Mouse (Mus musculus): Measurements from ENCODE around the gene Mslnl.

Mslnl gene

DNA sequence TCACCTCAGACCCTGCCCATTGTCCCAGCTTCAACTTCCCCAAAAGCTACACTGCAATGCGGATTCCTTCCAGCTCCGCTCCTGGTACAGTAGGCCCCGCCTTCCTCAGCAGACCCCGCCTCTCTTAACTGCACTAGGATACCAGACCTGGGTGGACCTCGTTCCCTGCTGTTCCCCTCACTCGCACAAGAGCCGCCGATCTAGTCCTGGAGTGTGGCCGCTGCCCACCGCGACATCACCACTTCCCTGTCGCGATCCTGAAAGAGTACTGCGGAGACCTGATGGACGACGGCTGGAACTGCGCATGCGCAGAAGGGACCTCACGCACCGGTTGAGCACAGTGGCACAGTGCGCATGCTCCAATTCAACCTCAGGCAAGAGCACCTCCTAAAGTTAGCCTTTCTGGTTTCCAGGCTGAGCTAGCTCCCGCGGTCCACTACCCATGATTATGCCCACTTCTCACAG, 49.5 kb downstream of the Mslnl start, which contains the start of gene Haghl:
TSS of gene Haghl (minus strand) at position 393 of the 465 bp plus-strand sequence.
- DNase-seq (ENCODE audit: low read depth, low spot score): peak; percentile 85

- DNase-seq (ENCODE audit: low read depth, low spot score): no peak
Observed at GRCm38 (mm10) chr17:25786280-25786679, 50.4 kb downstream of the Mslnl start, which contains the start of gene Ccdc78. TSS of gene Ccdc78 (plus strand) at chr17:25786580.

GRCm38 (mm10) chr17:25786781-25787504, 51.1 kb downstream of the Mslnl start:
- no peak for DNase-seq (ENCODE audit: low read depth, low spot score)

- DNase-seq (ENCODE audit: low read depth, low spot score): no peak
Observed at GRCm38 (mm10) chr17:25791320-25791842, 55.5 kb downstream of the Mslnl start.

DNA sequence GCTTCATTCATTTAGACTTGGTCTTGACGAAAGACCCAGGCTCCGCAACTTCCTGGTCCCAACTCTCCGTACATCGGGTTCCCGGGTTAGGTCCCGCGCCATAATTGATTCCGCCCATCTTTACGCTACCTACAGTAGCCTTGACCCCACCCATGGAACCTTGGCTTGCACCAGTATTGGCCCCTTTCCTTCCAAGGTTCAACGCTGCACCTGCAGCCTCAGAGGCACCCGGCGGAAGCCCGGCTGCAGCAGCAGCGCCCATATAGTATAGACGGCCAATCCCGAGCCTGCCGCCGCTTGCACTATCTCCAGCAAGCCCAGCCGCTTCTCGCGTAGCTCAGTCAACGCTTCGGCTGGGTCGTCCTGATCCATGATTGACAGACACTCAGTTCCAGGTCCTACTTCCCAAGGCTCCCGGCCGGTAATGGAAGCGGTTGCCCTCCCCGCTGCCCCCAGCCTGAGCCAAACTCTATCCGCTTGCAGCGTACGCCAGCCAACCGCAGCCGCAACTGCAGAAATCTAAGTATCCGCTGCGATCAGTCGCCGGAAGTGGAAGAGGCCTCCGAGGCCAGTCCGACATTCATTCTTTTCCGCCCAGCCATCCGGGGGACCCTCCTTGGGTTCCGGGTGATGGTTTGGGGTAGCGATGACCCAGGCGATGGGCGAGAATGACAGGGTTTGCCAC, 56.1 kb downstream of the Mslnl start:
- DNase-seq (ENCODE audit: low read depth, low spot score): no peak

DNA sequence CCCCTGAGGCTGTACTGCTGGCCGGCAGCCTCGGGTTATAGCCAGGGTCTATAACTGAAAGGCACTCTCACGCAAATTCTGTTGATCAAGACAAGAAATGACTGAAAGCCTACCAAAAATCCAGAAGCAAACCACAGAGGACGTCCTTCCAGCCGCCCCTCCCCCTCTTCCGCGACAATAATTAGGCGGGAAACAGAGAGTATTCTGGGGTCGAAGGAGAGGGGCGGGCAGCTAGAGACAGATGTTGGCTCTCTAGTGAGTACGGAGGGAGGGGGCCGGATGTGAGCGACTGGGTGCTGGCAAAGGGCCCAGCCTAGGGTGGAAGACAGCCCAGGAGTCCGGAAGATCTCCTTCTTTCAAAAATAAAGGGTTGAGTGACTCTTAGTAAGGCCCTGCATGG, 56.8 kb downstream of the Mslnl start, which contains the start of gene Fam173a:
TSS of gene Fam173a (minus strand) at position 287 of the 400 bp plus-strand sequence.
- DNase-seq (ENCODE audit: low read depth, low spot score): no peak

- DNase-seq (ENCODE audit: low read depth, low spot score): no peak
Observed at GRCm38 (mm10) chr17:25794197-25794596, 58.4 kb downstream of the Mslnl start.

DNA sequence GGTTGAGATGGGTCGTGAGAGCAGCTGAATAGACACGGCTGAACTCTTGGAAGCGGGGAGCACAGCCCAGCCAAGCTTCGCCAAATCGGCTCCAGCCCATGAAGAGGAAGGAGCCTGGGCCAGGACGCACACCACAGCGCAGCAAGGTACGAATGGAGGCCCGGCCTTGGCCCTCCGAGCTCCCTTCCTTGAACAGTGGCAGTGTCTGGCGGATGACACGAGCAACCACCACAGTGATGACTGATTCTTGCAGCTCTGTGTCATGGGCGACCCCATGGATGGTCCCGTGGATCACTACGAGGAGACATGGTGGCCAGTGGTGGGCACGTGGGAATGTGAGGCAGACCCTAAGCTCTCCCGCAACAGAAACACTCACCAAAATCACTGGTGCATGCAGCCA, 59.2 kb downstream of the Mslnl start:
- no peak for DNase-seq (ENCODE audit: low read depth, low spot score)

GRCm38 (mm10) chr17:25795609-25796092, 59.8 kb downstream of the Mslnl start, which contains the start of gene AC134908.4:
TSS of gene AC134908.4 (minus strand) at chr17:25795659.
- DNase-seq (ENCODE audit: low read depth, low spot score): no peak

DNA sequence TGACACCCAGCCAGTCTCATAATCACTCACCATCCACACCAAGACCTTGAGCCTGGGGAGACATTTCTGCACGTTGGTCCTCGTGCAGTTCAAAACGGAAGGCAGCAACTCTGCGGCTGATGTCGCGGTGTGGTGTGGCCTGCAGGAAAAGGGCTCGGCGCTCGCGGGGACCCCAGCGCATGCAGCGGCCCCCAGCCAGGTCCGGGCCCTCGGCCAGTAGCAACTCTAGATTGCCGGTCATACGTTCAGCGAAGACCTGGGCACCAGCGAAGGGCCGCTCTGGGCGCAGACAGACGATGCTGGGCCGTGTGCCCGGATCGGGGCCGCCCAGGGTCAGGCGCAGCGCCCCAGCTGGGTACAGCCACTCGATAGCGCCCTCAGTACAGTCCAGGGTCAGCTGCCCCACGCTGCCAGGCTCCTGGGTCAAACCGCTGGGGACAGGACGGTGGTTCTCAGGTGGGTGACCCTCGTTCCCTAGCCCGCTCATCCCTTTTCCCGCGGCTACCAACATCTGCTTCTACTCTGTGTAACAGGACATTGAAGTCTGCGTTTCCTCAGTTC, 60.4 kb downstream of the Mslnl start:
- no peak for DNase-seq (ENCODE audit: low read depth, low spot score)

DNA sequence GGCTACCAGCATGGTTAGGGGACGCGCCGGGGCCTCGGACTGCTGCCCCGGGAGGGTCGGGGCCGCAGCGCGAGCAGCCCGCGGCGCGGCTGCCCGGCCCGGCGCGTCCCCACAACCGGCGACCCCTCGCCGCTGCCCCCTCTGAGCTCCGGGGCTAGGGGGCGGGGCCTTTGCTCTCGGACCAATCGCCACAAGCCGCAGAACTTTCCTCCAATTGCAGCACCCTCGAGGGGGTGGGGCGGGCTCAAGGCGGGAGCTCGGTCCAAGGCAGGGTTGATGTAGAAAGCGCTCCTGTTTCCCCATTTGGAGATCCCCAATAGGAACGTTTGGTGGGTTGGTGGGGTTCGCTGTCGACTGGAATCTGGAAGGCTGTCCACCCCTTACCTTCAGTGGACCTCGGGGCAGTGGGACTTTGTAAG, 61.1 kb downstream of the Mslnl start, which contains the start of gene Metrn:
TSS of gene Metrn (minus strand) at position 186 of the 419 bp plus-strand sequence.
- no peak for DNase-seq (ENCODE audit: low read depth, low spot score)
